Mouse (Mus musculus) neural tube, embryonic 14.5 days (tissue): ENCODE data around the gene Olfr556. TPM values are rescaled to one million over a fixed set of nuclear protein-coding genes. Genes with fewer than 3 reads are reported as not detected.

Experiments
- polyA plus RNA-seq: library from polyadenylated mRNA; unstranded; fragments of >200 nt; fragmentation: Nextera tagmentation; extraction: Ambion mirVana; gene quantifications from 2 replicates; pipeline ENCODE4 v1.2.1, GENCODE M21; 2014

Gene Olfr556
- polyA plus RNA-seq, 1 experiment from 2014 or later, result not detected

Other genes with a start within 250 kb of the Olfr556 start
- gene Rrm1, start 223.2 kb upstream of the Olfr556 start, polyA plus RNA-seq, result 35.3 and 37.6 TPM in 2 replicates
- 0.80 and 1.3 TPM in 2 replicates for gene Olfr543, start 183.2 kb upstream of the Olfr556 start, polyA plus RNA-seq
- 0.12 and 0.21 TPM in 2 replicates for gene Olfr544, start 176.6 kb upstream of the Olfr556 start, polyA plus RNA-seq
- gene Olfr545, start 165.3 kb upstream of the Olfr556 start, polyA plus RNA-seq, result 0.19 and 0.37 TPM in 2 replicates
- gene Olfr547, start 130.2 kb upstream of the Olfr556 start, polyA plus RNA-seq, result not detected in 2 replicates
- not detected in 2 replicates for gene Olfr548-ps1, start 124.0 kb upstream of the Olfr556 start, polyA plus RNA-seq
- not detected in 2 replicates for gene Olfr549, start 115.0 kb upstream of the Olfr556 start, polyA plus RNA-seq
- 0.11 and 0.58 TPM in 2 replicates for gene Trim21, start 99.4 kb upstream of the Olfr556 start, polyA plus RNA-seq
- gene Olfr550, start 93.5 kb upstream of the Olfr556 start, polyA plus RNA-seq, result not detected in 2 replicates
- not detected in 2 replicates for gene Olfr551, start 73.0 kb upstream of the Olfr556 start, polyA plus RNA-seq
- not detected in 2 replicates for gene Olfr552, start 67.1 kb upstream of the Olfr556 start, polyA plus RNA-seq
- gene Olfr553, start 46.7 kb upstream of the Olfr556 start, polyA plus RNA-seq, result not detected in 2 replicates
- not detected in 2 replicates for gene Olfr554, start 26.5 kb upstream of the Olfr556 start, polyA plus RNA-seq
- not detected in 2 replicates for gene Olfr555, start 6.1 kb upstream of the Olfr556 start, polyA plus RNA-seq
- gene Trim68, start 22.4 kb downstream of the Olfr556 start, polyA plus RNA-seq, result 8.0 and 8.7 TPM in 2 replicates
- gene Olfr557, start 31.0 kb downstream of the Olfr556 start, polyA plus RNA-seq, result not detected in 2 replicates
- 0.12 and 0.36 TPM in 2 replicates for gene Olfr558, start 37.3 kb downstream of the Olfr556 start, polyA plus RNA-seq
- gene Olfr33, start 54.2 kb downstream of the Olfr556 start, polyA plus RNA-seq, result not detected in 2 replicates
- not detected in 2 replicates for gene Olfr559, start 62.6 kb downstream of the Olfr556 start, polyA plus RNA-seq
- gene Olfr560, start 94.5 kb downstream of the Olfr556 start, polyA plus RNA-seq, result not detected in 2 replicates
- gene Olfr78, start 94.6 kb downstream of the Olfr556 start, polyA plus RNA-seq, result 0.19 TPM in 1 of 2 replicates, not detected in the other
- gene Olfr561, start 106.3 kb downstream of the Olfr556 start, polyA plus RNA-seq, result not detected in 2 replicates
- gene Olfr564, start 138.6 kb downstream of the Olfr556 start, polyA plus RNA-seq, result not detected in 2 replicates
- gene Olfr566, start 193.9 kb downstream of the Olfr556 start, polyA plus RNA-seq, result not detected in 2 replicates
- gene Olfr568, start 212.2 kb downstream of the Olfr556 start, polyA plus RNA-seq, result not detected in 2 replicates
- gene Olfr569, start 226.0 kb downstream of the Olfr556 start, polyA plus RNA-seq, result not detected in 2 replicates
- gene Olfr570, start 229.7 kb downstream of the Olfr556 start, polyA plus RNA-seq, result not detected in 2 replicates